Mouse (Mus musculus): Measurements from ENCODE around the gene Nubp2. TPM values are rescaled to one million over a fixed set of nuclear protein-coding genes. Genes with fewer than 3 reads are reported as not detected.

Nubp2 gene
- polyA plus RNA-seq, 1 experiment from 2014 or later, result 68.5 TPM

- 69% methylated on average over 10 of the region's 10 CpGs for WGBS
- Histone ChIP-seq H3K4me1 (no peaks in the 10 kb centered on the region), H3K4me3 (no peak overlapping the region), H3K9me3 (replicated peaks) (no peaks in the 10 kb centered on the region), H3K4me2 (no peak overlapping the region), H3K27me3 (no peaks in the 10 kb centered on the region), H3K9ac (no peak overlapping the region), H3K27ac (no peak overlapping the region), H3K36me3 (ENCODE audit: poor library complexity, severe bottlenecking) (peaks cover 5% of the 10 kb centered on the region)
- ATAC-seq, result no peak
Measured at GRCm38 (mm10) chr17:24877336-24878116, 8.6 kb downstream of the Nubp2 start.

DNA sequence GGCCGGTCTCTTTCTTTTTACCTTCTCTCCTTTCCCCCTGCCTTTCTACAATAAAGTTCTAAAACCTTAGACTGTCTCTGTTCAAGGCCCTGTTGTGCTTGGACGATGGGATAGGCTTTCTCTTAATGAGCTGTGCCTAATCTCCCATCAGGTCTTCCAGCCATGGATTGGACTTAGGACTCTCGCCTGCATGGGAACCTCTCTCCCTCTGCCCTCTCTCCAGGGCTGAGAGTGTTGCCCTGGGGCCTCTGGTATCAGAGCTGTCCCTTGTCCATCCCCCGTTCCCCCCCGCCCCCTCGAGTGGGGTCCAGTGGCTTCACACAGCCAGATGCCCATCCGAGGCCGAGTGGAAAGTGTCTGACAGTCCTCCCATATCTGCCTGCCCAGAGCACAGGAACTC is 11.2 kb downstream of the Nubp2 start:
- 78% methylated on average over 8 of the region's 8 CpGs for WGBS
- Histone ChIP-seq H3K4me3 (no peak overlapping the region), H3K27ac (no peak overlapping the region), H3K4me2 (no peak overlapping the region), H3K36me3 (ENCODE audit: poor library complexity, severe bottlenecking) (no peaks in the 10 kb centered on the region), H3K4me1 (no peaks in the 10 kb centered on the region), H3K27me3 (no peaks in the 10 kb centered on the region), H3K9ac (no peak overlapping the region), H3K9me3 (replicated peaks) (no peaks in the 10 kb centered on the region)
- no peak for ATAC-seq

DNA sequence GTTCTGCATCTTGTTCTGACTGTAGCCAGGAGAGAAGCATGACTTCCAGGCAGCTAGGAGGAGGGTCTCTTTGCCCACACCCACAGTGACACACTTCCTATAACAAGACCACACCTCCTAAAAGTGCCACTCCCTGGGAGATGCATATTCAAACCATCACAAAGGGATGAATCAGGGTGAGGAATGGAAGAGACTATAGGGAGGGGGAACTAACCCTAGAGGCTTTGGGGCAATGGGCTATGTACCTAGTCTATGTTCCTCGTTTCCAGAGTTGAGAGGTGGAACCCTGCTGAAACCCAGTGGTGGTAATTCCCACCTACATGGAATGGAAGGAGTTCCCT is 11.8 kb downstream of the Nubp2 start:
- Histone ChIP-seq H3K9me3 (replicated peaks) (no peaks in the 10 kb centered on the region), H3K4me3 (no peak overlapping the region), H3K9ac (no peak overlapping the region), H3K27me3 (no peaks in the 10 kb centered on the region), H3K4me2 (no peak overlapping the region), H3K4me1 (no peaks in the 10 kb centered on the region), H3K36me3 (ENCODE audit: poor library complexity, severe bottlenecking) (no peaks in the 10 kb centered on the region), H3K27ac (no peak overlapping the region)
- WGBS, result 35% methylated on average over 1 of the region's 1 CpGs
- no peak for ATAC-seq

DNA sequence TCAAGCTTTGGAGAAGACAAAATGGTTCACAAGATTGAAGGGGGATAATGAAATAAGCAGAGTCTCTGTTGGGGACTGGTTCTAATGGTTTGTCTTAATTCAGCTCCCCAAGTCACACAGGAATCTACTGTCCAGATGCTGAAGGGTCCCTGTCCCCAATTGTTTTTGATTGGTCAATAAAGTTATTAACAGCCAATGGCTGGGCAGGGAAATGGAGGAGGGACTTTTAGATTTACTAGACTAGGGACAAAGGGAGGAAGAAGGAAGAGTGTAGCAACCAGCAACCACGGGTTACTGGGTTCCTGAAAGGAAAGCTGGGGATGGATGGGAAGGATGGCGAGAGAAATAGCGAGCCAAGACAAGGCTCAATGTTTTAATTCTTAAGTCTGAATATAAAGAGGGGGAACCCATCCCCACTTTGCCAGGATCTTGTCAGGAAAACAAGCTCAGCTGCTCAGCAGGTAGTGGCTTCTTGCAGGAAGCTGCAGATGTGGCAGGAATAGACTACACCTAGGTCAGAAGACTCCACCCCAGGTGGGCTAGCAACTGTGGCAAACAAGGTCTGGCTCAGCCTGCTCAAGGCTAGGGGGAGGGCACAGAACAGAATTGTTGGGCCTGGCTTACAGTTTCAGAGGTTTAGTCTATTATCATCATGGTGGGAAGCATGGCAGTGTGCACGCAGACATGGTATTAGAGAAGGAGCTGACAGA is 12.3 kb downstream of the Nubp2 start:
- Histone ChIP-seq H3K9me3 (replicated peaks) (no peaks in the 10 kb centered on the region), H3K4me3 (no peak overlapping the region), H3K36me3 (ENCODE audit: poor library complexity, severe bottlenecking) (no peaks in the 10 kb centered on the region), H3K4me2 (no peak overlapping the region), H3K4me1 (no peaks in the 10 kb centered on the region), H3K9ac (no peak overlapping the region), H3K27me3 (no peaks in the 10 kb centered on the region), H3K27ac (no peak overlapping the region)
- ATAC-seq, result no peak
- 49% methylated on average over 4 of the region's 4 CpGs for WGBS

DNA sequence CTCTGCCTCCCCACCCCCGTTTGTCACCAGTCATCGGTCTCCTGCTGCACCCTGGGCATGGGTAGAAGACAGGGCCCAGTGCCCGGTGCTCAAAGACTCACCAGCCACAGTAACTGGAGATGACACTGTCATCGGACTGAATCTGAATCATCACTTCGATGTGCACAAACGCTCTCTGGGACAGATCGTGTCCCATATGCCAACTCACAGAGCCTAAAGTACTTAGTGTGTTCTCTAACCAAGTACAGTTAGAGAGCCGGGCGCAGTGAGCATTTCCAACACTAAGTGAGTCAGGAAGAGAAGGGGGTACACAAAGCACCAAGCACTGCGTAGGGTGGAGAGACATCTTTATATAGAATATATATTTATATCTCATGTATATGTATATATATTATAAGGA is 18.2 kb downstream of the Nubp2 start:
- no peak overlapping the region for H3K27ac ChIP-seq
- WGBS, result 92% methylated on average over 10 of the region's 10 CpGs
- H3K4me2 ChIP-seq, result no peak overlapping the region
- H3K9ac ChIP-seq, result no peak overlapping the region
- ATAC-seq, result no peak
- no peaks in the 10 kb centered on the region for H3K27me3 ChIP-seq
- H3K4me1 ChIP-seq, result no peaks in the 10 kb centered on the region
- peaks cover 19% of the 10 kb centered on the region for H3K36me3 ChIP-seq (ENCODE audit: poor library complexity, severe bottlenecking)
- H3K9me3 ChIP-seq (replicated peaks), result no peaks in the 10 kb centered on the region
- no peak overlapping the region for H3K4me3 ChIP-seq

DNA sequence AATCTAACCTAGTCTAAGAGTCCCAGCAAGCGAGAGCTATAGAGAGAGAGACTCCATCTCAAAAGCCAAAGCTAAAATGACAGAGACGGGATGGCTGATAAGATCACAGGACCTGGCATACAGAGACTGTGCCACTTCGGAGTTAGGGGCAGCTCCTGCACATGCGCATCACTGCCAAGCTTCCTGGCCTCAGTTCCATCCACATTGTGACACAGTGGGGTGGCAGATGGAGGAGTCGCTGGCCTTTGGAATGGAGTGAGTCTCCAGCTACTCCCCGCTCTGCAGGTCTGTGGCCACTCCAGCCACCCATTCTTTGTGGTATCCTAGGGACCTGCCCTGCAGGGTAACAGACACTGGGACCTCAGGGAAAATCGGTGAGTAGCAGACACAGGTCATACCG is 20.4 kb downstream of the Nubp2 start, which contains the start of gene Igfals:
Gene Igfals (plus strand): TSS at position 222 of the 400 bp plus-strand sequence.
- ATAC-seq, result no peak
- Histone ChIP-seq H3K4me2 (no peak within 1 kb of the TSS), H3K4me3 (no peak within 1 kb of the TSS), H3K4me1 (no peaks in the 10 kb centered on the region), H3K27ac (no peak within 1 kb of the TSS), H3K9ac (0 out of 2 replicates have a peak within 1 kb of the TSS, but pooled peaks have one; percentile 26), H3K9me3 (replicated peaks) (no peaks in the 10 kb centered on the region), H3K27me3 (no peaks in the 10 kb centered on the region), H3K36me3 (ENCODE audit: poor library complexity, severe bottlenecking) (peaks cover 39% of the 10 kb centered on the region)
- WGBS, result 89% methylated on average over 8 of the region's 8 CpGs

- ATAC-seq, result no peak
- peaks cover 65% of the 10 kb centered on the region for H3K36me3 ChIP-seq (ENCODE audit: poor library complexity, severe bottlenecking)
- 100% methylated on average over 3 of the region's 3 CpGs for WGBS
Measured at GRCm38 (mm10) chr17:24861785-24862184, 24.4 kb downstream of the Nubp2 start.

DNA sequence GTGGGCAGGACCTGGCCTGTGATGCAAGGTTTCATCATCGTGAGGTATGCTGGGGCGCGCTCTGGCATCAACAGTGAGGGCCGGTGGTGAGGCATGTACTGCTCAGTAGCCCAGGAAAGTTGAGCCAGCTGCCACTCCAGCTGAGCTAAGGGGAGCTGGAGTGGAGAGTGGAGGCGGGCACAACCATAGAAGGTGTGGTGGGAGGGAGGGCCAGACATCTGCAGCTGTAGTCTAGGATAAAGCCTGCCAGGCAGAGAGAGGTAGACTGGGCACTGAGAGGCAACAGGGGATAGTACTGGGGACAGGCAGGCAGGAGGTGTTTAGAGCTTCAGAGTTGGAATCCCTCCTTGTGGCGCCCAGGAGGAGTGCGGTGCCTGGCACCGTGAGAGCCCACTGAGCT is 26.1 kb downstream of the Nubp2 start:
- Histone ChIP-seq H3K4me3 (no peak overlapping the region), H3K4me1 (no peaks in the 10 kb centered on the region), H3K9ac (no peak overlapping the region), H3K36me3 (ENCODE audit: poor library complexity, severe bottlenecking) (peaks cover 75% of the 10 kb centered on the region), H3K27me3 (no peaks in the 10 kb centered on the region), H3K4me2 (no peak overlapping the region), H3K9me3 (replicated peaks) (no peaks in the 10 kb centered on the region), H3K27ac (no peak overlapping the region)
- WGBS, result 98% methylated on average over 8 of the region's 8 CpGs
- ATAC-seq, result no peak

More at GRCm38 (mm10) chr17:24861785-24862184, 24.4 kb downstream of the Nubp2 start:
- H3K4me1 ChIP-seq, result no peaks in the 10 kb centered on the region
- no peak overlapping the region for H3K27ac ChIP-seq
- no peak overlapping the region for H3K4me3 ChIP-seq
- no peaks in the 10 kb centered on the region for H3K27me3 ChIP-seq
- H3K9ac ChIP-seq, result no peak overlapping the region
- no peaks in the 10 kb centered on the region for H3K9me3 ChIP-seq (replicated peaks)
- H3K4me2 ChIP-seq, result no peak overlapping the region

GRCm38 (mm10) chr17:24858967-24859366 is 27.2 kb downstream of the Nubp2 start:
- Histone ChIP-seq H3K4me3 (no peak overlapping the region), H3K27me3 (no peaks in the 10 kb centered on the region), H3K9ac (no peak overlapping the region), H3K36me3 (ENCODE audit: poor library complexity, severe bottlenecking) (peaks cover 75% of the 10 kb centered on the region), H3K4me2 (no peak overlapping the region), H3K4me1 (no peaks in the 10 kb centered on the region), H3K9me3 (replicated peaks) (no peaks in the 10 kb centered on the region), H3K27ac (no peak overlapping the region)
- 0 out of 2 replicates have a peak, but pooled peaks have one; percentile 36 for ATAC-seq
- WGBS, result 87% methylated on average over 6 of the region's 6 CpGs

GRCm38 (mm10) chr17:24857831-24858470 is 28.2 kb downstream of the Nubp2 start:
- Histone ChIP-seq H3K4me1 (no peaks in the 10 kb centered on the region), H3K36me3 (ENCODE audit: poor library complexity, severe bottlenecking) (peaks cover 78% of the 10 kb centered on the region), H3K27ac (no peak overlapping the region), H3K4me3 (no peak overlapping the region), H3K9ac (no peak overlapping the region), H3K27me3 (no peaks in the 10 kb centered on the region), H3K4me2 (no peak overlapping the region), H3K9me3 (replicated peaks) (no peaks in the 10 kb centered on the region)
- no peak for ATAC-seq
- WGBS, result 88% methylated on average over 8 of the region's 8 CpGs

GRCm38 (mm10) chr17:24856589-24856988 is 29.6 kb downstream of the Nubp2 start:
- no peak for ATAC-seq
- WGBS, result 89% methylated on average over 13 of the region's 13 CpGs
- Histone ChIP-seq H3K9ac (no peak overlapping the region), H3K27ac (no peak overlapping the region), H3K36me3 (ENCODE audit: poor library complexity, severe bottlenecking) (peaks cover 71% of the 10 kb centered on the region), H3K4me3 (no peak overlapping the region), H3K4me2 (no peak overlapping the region), H3K27me3 (peaks cover 2% of the 10 kb centered on the region), H3K9me3 (replicated peaks) (no peaks in the 10 kb centered on the region), H3K4me1 (no peaks in the 10 kb centered on the region)

- peaks cover 64% of the 10 kb centered on the region for H3K36me3 ChIP-seq (ENCODE audit: poor library complexity, severe bottlenecking)
- peaks cover 9% of the 10 kb centered on the region for H3K27me3 ChIP-seq
- H3K27ac ChIP-seq, result no peak overlapping the region
- 79% methylated on average over 3 of the region's 3 CpGs for WGBS
- ATAC-seq, result no peak
- H3K4me3 ChIP-seq, result no peak overlapping the region
- no peak overlapping the region for H3K4me2 ChIP-seq
- no peaks in the 10 kb centered on the region for H3K9me3 ChIP-seq (replicated peaks)
- no peak overlapping the region for H3K9ac ChIP-seq
- peaks cover 4% of the 10 kb centered on the region for H3K4me1 ChIP-seq
Measured at GRCm38 (mm10) chr17:24855838-24856464, 30.2 kb downstream of the Nubp2 start.

Measured in forebrain, embryonic 13.5 days (tissue).